Mouse (Mus musculus): ENCODE data around the gene Sh3bp1. TPM values are rescaled to one million over a fixed set of nuclear protein-coding genes. Genes with fewer than 3 reads are reported as not detected.

Gene Sh3bp1
- polyA plus RNA-seq, 1 experiment from 2014 or later = 34.8 TPM

GRCm38 (mm10) chr15:78903243-78903642 lies 3.7 kb downstream of the Sh3bp1 start:
- H3K4me1 ChIP-seq = peaks cover 32% of the 10 kb centered on the region
- WGBS = 5% methylated on average over 2 of the region's 2 CpGs
- H3K27ac ChIP-seq = no peak overlapping the region
- H3K9me3 ChIP-seq = no peaks in the 10 kb centered on the region
- 0 out of 2 replicates have a peak, but pooled peaks have one; percentile 3 for ATAC-seq (ENCODE audit: insufficient read depth, low FRiP score, low read depth)
- no peak overlapping the region for H3K4me3 ChIP-seq (replicated peaks)
- no peaks in the 10 kb centered on the region for H3K27me3 ChIP-seq (replicated peaks)
- H3K4me2 ChIP-seq = no peak overlapping the region
- no peak overlapping the region for H3K9ac ChIP-seq
- peaks cover 40% of the 10 kb centered on the region for H3K36me3 ChIP-seq

GRCm38 (mm10) chr15:78908399-78908798 lies 8.8 kb downstream of the Sh3bp1 start:
- 69% methylated on average over 7 of the region's 7 CpGs for WGBS
- H3K36me3 ChIP-seq = peaks cover 52% of the 10 kb centered on the region
- H3K27me3 ChIP-seq (replicated peaks) = no peaks in the 10 kb centered on the region
- H3K27ac ChIP-seq = no peak overlapping the region
- no peak overlapping the region for H3K9ac ChIP-seq
- no peak overlapping the region for H3K4me3 ChIP-seq (replicated peaks)
- H3K4me1 ChIP-seq = peaks cover 3% of the 10 kb centered on the region; the same call in 1 of the 2 replicates
- no peak overlapping the region for H3K4me2 ChIP-seq
- no peaks in the 10 kb centered on the region for H3K9me3 ChIP-seq
- no peak for ATAC-seq (ENCODE audit: insufficient read depth, low FRiP score, low read depth)

- Histone ChIP-seq H3K4me3 (replicated peaks) (no peak overlapping the region), H3K27ac (no peak overlapping the region), H3K4me2 (no peak overlapping the region), H3K9me3 (no peaks in the 10 kb centered on the region), H3K4me1 (no peaks in the 10 kb centered on the region; the same call in 1 of the 2 replicates), H3K27me3 (replicated peaks) (no peaks in the 10 kb centered on the region), H3K9ac (no peak overlapping the region), H3K36me3 (peaks cover 51% of the 10 kb centered on the region)
- WGBS = 83% methylated on average over 8 of the region's 8 CpGs
- ATAC-seq (ENCODE audit: insufficient read depth, low FRiP score, low read depth) = no peak
Observed at GRCm38 (mm10) chr15:78908982-78909381, 9.4 kb downstream of the Sh3bp1 start.

GRCm38 (mm10) chr15:78912040-78912439 lies 12.5 kb downstream of the Sh3bp1 start:
- Histone ChIP-seq H3K4me2 (no peak overlapping the region), H3K9ac (no peak overlapping the region), H3K27ac (no peak overlapping the region), H3K9me3 (no peaks in the 10 kb centered on the region), H3K4me1 (peaks cover 25% of the 10 kb centered on the region), H3K27me3 (replicated peaks) (no peaks in the 10 kb centered on the region), H3K36me3 (peaks cover 22% of the 10 kb centered on the region), H3K4me3 (replicated peaks) (no peak overlapping the region)
- ATAC-seq (ENCODE audit: insufficient read depth, low FRiP score, low read depth) = no peak
- 34% methylated on average over 9 of the region's 9 CpGs for WGBS

DNA sequence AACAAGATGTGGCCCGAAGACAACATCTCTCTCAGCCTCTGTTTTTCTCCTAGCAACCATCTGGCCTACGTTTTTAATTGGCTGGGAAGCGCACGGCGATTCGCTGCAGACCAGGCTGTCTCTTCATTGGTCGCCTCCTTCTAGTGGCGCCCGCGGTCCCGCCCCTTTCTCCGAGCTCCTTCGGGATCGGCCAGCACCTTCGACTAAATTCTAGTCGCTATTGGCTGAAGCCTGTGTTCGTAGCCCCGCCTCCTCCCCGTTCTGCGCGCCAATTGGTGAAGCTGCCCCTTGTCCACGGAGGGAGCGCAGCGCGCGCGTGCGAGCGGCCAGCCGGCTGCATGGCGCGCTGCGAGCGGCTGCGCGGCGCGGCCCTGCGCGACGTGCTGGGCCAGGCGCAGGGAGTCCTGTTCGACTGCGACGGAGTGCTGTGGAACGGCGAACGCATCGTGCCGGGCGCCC lies 14.1 kb downstream of the Sh3bp1 start, which contains the start of gene Pdxp:
Gene Pdxp, plus strand, starts transcription at position 288 of the 459 bp plus-strand sequence.
- WGBS = under 1% methylated on average over 50 of the region's 51 CpGs
- peak within 1 kb of the TSS; percentile 57 for H3K9ac ChIP-seq
- no peaks in the 10 kb centered on the region for H3K9me3 ChIP-seq
- peak within 1 kb of the TSS; percentile 89 for H3K27ac ChIP-seq
- peak; percentile 93 for ATAC-seq (ENCODE audit: insufficient read depth, low FRiP score, low read depth)
- no peaks in the 10 kb centered on the region for H3K27me3 ChIP-seq (replicated peaks)
- H3K4me1 ChIP-seq = peaks cover 25% of the 10 kb centered on the region
- H3K4me3 ChIP-seq (replicated peaks) = peak within 1 kb of the TSS; percentile 72
- peaks cover 7% of the 10 kb centered on the region; the same call in 1 of the 2 replicates for H3K36me3 ChIP-seq
- peak within 1 kb of the TSS; percentile 99 for H3K4me2 ChIP-seq

- peak overlapping the region; percentile 99 for H3K4me2 ChIP-seq
- H3K9me3 ChIP-seq = no peaks in the 10 kb centered on the region
- H3K9ac ChIP-seq = peak overlapping the region; percentile 57
- ATAC-seq (ENCODE audit: insufficient read depth, low FRiP score, low read depth) = peak; percentile 52
- H3K36me3 ChIP-seq = peaks cover 4% of the 10 kb centered on the region; the same call in 1 of the 2 replicates
- H3K4me3 ChIP-seq (replicated peaks) = peak overlapping the region; percentile 72
- peaks cover 25% of the 10 kb centered on the region for H3K4me1 ChIP-seq
- H3K27me3 ChIP-seq (replicated peaks) = no peaks in the 10 kb centered on the region
- under 1% methylated on average over 82 of the region's 87 CpGs for WGBS
- peak overlapping the region; percentile 89 for H3K27ac ChIP-seq
Observed at GRCm38 (mm10) chr15:78914091-78914822, 14.7 kb downstream of the Sh3bp1 start.

DNA sequence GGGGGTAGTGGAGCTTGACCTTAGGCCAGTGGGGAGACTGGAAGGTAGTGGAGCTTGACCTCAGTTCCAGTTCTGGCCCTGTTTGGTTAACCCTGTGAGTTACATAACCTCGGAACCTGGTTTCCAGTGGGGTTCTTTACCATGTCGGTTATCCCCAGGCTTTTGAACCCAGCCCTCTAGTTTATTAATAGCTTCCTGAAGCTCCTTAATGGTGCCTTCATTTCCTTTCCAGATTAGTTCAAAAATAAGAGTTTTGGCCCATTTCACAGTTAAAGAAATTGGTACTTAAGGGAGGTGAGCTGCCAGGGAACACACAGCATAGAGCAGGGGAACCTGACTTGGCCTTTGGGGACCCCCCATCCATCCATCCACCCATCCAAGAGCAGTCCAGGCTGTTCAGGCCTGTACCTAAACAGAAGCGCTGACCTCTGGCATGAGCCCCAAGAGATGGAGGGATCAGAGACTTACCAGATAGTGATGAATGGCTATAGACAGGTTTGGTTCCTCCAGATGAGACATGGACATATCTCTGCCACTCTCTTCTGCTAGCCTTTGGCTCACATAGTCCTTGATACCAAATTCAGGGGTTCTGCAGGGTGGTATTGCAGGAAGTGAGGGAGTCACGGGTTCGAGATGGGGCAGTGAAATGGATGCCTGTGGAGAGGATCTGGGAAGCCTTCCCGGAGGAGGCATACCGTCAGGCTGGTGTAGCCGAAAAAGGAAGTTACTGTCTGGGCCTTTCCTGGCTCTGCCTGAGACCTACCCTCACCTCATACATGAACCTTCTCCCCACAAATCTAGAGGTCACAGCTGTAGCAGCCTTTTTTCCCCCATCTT lies 15.5 kb downstream of the Sh3bp1 start:
- no peaks in the 10 kb centered on the region for H3K27me3 ChIP-seq (replicated peaks)
- no peaks in the 10 kb centered on the region for H3K9me3 ChIP-seq
- H3K9ac ChIP-seq = peak overlapping the region; percentile 57; the same call in 1 of the 2 replicates
- peak overlapping the region; percentile 72 for H3K4me3 ChIP-seq (replicated peaks)
- ATAC-seq (ENCODE audit: insufficient read depth, low FRiP score, low read depth) = no peak
- H3K4me2 ChIP-seq = peak overlapping the region; percentile 99
- WGBS = 40% methylated on average over 8 of the region's 8 CpGs
- H3K36me3 ChIP-seq = peaks cover 6% of the 10 kb centered on the region; the same call in 1 of the 2 replicates
- peaks cover 25% of the 10 kb centered on the region for H3K4me1 ChIP-seq
- H3K27ac ChIP-seq = no peak overlapping the region

GRCm38 (mm10) chr15:78915660-78916017 lies 16.1 kb downstream of the Sh3bp1 start:
- ATAC-seq (ENCODE audit: insufficient read depth, low FRiP score, low read depth) = no peak
- peak overlapping the region; percentile 72; the same call in 1 of the 2 replicates for H3K4me3 ChIP-seq (replicated peaks)
- H3K27me3 ChIP-seq (replicated peaks) = no peaks in the 10 kb centered on the region
- peaks cover 25% of the 10 kb centered on the region for H3K4me1 ChIP-seq
- 0 out of 2 replicates have a peak, but pooled peaks cover 4% of the 10 kb centered on the region for H3K36me3 ChIP-seq
- H3K27ac ChIP-seq = no peak overlapping the region
- no peak overlapping the region for H3K9ac ChIP-seq
- H3K4me2 ChIP-seq = peak overlapping the region; percentile 99
- no peaks in the 10 kb centered on the region for H3K9me3 ChIP-seq
- WGBS = 7% methylated on average over 8 of the region's 8 CpGs

DNA sequence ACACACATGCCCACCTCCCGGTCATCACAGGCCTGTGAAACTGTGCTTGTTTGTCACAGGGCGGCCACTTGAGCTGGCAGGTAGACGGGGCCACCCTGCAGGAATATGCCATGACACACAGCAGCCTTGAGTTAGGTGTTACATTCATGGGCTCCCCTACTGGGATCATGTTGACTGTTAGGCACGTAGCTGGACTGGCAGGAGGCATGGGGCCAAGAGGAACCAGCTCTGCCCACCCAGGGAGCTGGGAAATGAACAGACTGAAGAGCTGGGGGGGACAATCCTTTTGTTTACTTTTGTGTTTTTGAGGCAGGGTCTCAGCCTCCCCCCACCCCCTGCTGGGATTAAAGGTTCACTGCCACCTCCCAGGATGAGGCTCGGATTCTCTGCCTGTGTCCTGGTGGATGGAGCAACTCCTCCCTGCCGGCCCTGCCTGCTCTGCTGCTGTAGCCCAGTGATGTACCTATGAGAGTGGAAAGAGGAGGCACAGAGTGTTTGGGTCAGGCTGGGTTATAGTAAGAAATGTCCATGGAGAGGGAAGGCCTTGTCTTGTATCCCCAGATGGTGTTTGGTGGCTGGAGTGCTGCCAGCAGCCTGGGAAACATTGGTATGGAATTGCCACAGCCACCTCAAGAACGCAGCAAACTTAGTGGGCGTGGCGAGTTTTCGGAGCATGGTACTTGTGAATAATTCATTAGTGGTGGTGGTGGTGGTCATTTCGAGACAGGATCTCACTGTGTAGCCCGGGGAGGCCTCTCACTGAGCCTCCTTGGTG lies 16.7 kb downstream of the Sh3bp1 start:
- no peak overlapping the region for H3K9ac ChIP-seq
- peaks cover 25% of the 10 kb centered on the region for H3K4me1 ChIP-seq
- H3K27me3 ChIP-seq (replicated peaks) = no peaks in the 10 kb centered on the region
- WGBS = 54% methylated on average over 12 of the region's 12 CpGs
- peak overlapping the region; percentile 44 for H3K4me2 ChIP-seq
- ATAC-seq (ENCODE audit: insufficient read depth, low FRiP score, low read depth) = no peak
- no peaks in the 10 kb centered on the region for H3K9me3 ChIP-seq
- H3K27ac ChIP-seq = no peak overlapping the region
- no peak overlapping the region for H3K4me3 ChIP-seq (replicated peaks)
- 0 out of 2 replicates have a peak, but pooled peaks cover 4% of the 10 kb centered on the region for H3K36me3 ChIP-seq

DNA sequence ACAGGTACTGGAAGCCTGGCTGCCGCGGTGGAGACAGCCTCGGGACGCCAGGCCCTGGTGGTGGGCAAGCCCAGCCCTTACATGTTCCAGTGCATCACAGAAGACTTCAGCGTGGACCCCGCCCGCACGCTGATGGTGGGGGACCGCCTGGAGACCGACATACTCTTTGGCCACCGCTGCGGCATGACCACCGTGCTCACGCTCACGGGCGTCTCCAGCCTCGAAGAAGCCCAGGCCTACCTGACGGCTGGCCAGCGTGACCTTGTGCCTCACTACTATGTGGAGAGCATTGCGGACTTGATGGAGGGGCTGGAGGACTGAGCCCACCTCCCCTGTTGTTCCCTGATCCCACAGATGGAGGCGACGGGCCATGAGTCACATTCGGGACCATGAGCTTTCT lies 18.6 kb downstream of the Sh3bp1 start:
- Histone ChIP-seq H3K9me3 (no peaks in the 10 kb centered on the region), H3K9ac (no peak overlapping the region), H3K27me3 (replicated peaks) (no peaks in the 10 kb centered on the region), H3K4me1 (peaks cover 25% of the 10 kb centered on the region), H3K27ac (no peak overlapping the region), H3K4me3 (replicated peaks) (no peak overlapping the region), H3K4me2 (no peak overlapping the region), H3K36me3 (0 out of 2 replicates have a peak, but pooled peaks cover 4% of the 10 kb centered on the region)
- 90% methylated on average over 23 of the region's 23 CpGs for WGBS
- ATAC-seq (ENCODE audit: insufficient read depth, low FRiP score, low read depth) = no peak

DNA sequence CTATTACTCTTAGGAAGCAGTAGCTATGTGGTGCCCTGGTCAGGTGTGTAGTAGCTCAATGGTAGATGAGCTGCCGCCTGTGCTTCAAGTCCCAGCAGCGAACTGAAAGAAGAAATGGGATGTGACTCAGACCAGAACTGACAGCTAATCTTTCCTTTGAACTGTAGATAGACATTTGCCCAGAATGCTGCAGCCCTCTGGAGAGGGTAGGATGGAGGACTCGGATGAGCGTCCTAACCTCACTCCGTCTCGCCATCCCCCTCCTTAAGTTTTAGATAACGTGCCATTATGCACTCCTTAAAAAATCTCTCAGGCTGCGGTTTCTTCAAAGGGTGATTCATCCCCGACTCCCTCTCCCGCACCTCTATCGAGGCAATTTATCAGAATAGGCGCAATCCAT lies 20.3 kb downstream of the Sh3bp1 start:
- no peak overlapping the region for H3K4me3 ChIP-seq (replicated peaks)
- H3K9ac ChIP-seq = no peak overlapping the region
- no peaks in the 10 kb centered on the region for H3K9me3 ChIP-seq
- no peaks in the 10 kb centered on the region for H3K27me3 ChIP-seq (replicated peaks)
- WGBS = 58% methylated on average over 12 of the region's 12 CpGs
- H3K4me1 ChIP-seq = peaks cover 28% of the 10 kb centered on the region
- no peak for ATAC-seq (ENCODE audit: insufficient read depth, low FRiP score, low read depth)
- H3K27ac ChIP-seq = no peak overlapping the region
- 0 out of 2 replicates have a peak, but pooled peaks cover 4% of the 10 kb centered on the region for H3K36me3 ChIP-seq
- no peak overlapping the region for H3K4me2 ChIP-seq

Measured in stomach, embryonic 15.5 days (tissue).